Mouse (Mus musculus) 3T3-L1 (cell line): Measurements from ENCODE around the gene Amn1.
"Not testable (repeated sequence)": the region's sequence is repeated elsewhere in the genome, so short reads cannot be mapped to it uniquely, and the experiment has no call there.

ENCODE experiments used
- DNase-seq: peaks from one replicate; pipeline ENCODE4 v3.0.0-alpha.2; 2015; ENCODE audit warnings: low read depth, low spot score

Gene Amn1

DNA sequence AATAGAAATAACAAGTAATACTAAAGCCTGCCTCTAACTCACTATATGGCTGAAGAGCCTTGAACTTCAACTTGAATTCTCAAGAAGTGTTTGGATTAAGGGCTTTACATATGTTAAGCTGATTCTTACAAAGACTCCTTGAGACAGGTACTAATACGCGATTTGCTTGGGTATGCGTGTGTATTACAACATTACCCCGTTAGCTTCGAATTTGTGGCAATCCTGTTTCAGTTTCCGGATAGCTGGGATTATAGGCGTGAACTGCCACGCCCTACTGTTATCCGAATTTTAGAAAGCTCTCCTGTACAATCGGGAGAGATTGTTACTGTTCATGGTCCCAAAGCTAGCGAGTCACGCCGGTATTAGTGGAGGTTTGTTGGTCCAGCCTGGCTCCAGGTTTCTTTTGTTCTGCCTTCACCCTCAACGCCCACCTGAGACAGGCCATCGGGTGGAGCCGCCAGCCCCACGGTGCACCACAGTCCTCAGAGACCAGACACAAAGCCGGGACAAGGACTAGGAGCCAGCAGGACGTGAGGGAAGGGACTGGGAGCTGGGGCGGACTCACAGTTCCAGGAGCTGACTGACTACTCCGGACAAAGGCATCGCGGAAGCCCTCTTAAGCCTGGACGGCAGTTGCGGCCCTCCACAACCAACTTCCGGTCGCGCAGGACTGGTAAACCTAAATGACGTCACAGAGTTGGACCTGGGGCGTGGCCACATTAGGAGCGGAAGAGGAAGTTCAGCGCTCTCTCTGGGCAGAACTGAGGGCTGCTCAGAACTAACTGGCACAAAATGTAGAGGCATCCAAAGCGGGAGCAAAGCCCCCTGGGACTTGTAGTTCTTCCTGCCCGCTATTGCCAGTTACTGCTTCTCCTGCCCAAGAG, at the start of gene Amn1:
Amn1 (minus strand) TSS at position 672 of the 884 bp plus-strand sequence.
- DNase-seq, result peak; percentile 100

DNA sequence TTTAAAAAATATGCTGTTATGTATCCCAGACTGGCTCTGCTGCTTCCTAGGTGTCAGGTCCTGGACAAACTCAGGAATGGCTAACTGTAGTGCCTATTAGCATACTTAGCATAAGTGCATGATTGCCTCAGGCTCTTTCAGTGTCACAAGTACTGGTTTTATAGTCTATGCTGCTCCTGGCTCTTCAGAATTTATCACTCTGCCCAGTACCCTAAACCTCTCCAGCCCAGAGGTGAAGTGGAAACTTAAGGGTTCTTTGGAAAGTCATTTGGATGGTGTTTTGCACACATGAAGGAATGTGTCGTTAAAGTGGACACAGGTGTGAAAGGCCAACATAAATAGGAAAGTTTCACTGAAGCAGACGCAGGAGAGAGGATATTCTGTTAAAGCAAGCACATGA, 48.3 kb upstream of the Amn1 start:
- DNase-seq, result no peak

DNA sequence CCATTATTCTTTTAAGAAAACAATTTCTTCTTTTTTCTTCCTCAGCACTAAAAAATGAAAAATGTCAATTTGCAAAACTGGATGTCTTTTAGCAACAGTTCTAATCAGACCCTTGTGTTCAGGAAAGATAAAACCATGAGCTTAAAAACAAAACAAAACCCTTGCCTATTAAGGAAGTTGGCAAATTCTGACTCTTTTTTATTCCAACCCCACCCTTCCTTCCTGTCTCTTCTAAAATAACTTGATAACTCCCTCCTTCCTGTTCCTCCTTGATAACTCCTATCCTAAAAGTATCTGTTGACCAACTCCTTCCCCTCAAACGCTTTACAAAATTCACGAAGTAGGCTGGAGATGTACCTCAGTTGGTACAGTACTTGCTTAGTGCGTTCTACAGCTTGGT, 45.4 kb upstream of the Amn1 start:
- DNase-seq, result no peak

DNA sequence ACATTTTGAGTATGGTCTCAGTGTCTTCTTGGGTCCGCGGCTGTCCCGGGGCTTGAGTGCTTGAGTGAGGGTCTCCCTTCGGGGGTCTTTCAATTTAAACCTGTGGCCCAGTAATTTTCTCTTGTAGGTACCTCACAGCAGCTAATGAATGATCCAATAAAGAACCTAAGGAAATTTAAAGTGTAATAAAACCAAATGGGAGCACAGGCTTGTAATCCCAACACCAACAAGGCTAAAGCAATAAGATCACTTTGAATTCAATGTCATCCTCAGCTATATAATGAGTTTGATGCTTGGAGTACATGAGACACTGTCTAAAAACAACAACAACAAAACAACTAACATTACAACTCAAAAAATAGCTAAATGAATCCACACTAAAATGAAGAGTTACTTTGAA, 36.2 kb upstream of the Amn1 start:
- no peak for DNase-seq

DNA sequence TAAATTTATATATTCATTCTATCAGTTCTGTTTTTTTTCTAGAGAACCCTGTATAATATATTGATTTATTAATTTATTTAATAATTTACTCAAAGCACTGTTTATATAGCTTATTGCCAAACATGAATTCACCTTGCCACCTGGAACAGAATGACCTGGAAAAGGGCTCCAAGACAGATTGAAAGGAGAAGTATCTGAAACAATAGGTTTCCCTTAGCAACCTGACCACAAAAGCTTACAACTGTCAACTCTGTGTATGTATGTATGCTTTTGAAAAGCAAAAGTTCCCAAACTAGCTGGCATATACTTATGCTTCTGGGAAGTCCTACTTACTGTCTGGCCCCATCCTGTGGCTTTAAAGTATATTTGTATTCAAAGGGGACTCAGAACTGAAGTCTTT, 32.8 kb upstream of the Amn1 start:
- no peak for DNase-seq

DNA sequence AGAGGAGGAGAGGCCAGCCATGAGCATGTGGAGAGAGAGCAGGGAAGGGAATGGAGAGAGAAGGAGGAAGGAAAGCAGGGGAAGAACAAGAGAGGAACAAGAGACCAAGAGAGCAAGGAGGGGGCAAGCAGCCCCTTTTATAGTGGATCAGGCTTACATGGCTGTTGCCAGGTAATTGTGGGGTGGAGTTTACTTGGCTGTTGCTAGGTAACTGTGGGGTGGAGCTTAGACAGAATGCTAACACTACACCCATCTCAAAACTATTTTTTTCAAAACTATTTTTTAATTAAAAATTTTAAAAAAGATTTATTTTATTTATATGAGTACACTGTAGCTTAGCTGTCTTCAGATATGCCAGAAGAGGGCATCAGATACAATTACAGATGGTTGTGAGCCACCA, 10.1 kb upstream of the Amn1 start:
- no peak for DNase-seq

DNA sequence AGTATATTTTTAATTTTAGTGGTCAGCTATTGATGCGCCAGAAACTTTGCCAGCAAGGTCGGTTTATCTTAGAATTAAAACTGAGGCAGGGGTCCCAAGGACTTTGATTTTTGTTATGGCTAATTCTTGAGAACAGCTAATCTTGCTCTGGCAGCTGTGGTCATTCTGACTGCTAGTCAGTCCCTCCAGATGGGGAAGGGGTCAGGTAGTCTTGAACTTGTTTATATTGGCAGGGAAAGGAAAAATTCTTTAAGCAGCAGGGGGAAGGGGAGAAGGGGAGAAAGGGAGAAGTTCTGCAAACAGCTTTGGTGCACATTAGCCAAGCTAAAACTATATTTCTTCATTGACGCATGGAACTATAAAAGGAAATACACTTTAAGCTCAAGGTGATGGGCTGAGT, 8.6 kb upstream of the Amn1 start:
- no peak for DNase-seq

DNA sequence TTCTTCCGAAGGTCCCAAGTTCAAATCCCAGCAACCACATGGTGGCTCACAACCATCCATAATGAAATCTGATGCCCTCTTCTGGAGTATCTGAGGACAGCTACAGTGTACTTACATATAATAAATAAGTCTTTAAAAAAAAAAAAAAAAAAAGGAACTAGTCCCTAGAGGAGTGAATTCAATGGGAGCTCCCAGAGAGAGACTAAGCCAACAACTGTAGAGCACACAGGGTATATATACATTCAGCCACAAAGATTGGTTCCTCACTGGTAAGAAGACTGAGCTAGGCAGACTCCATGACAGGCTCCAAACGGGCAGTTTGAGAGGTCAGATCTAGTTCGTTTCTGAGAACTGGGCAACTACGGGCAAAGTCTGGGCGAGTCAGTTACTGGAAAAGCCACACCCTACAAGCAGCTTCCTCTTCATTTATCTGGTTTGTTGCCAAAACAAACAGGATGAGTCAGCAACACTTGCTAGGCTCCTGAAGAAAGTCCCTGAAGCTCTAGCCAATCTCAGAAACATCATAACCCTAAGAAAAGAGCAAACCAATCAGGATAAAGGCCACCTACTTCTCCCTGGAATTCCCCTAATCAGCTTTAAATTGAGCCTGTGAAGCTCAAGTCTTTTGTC, 4.9 kb upstream of the Amn1 start:
- DNase-seq, result peak; percentile 100

DNA sequence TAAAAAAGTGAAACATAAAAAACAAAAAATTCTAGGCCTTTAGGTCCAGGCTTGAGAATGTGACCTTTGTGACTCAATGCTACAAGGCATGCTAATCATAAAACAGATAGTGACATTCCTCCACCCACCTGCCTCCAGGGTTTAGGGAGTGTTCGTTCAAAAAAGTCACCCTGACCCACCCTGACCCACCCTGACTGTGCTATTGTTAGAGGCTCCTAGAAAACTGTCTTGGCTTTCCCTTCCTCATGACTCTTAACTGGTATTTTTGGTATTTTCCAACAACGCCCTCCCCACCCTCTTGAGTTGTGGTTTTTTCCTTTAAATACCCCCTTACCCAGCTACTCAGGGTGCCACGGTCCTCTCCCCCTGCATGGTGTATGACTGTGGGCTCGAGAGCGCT, 3.4 kb upstream of the Amn1 start:
- DNase-seq, result not testable (repeated sequence)

DNA sequence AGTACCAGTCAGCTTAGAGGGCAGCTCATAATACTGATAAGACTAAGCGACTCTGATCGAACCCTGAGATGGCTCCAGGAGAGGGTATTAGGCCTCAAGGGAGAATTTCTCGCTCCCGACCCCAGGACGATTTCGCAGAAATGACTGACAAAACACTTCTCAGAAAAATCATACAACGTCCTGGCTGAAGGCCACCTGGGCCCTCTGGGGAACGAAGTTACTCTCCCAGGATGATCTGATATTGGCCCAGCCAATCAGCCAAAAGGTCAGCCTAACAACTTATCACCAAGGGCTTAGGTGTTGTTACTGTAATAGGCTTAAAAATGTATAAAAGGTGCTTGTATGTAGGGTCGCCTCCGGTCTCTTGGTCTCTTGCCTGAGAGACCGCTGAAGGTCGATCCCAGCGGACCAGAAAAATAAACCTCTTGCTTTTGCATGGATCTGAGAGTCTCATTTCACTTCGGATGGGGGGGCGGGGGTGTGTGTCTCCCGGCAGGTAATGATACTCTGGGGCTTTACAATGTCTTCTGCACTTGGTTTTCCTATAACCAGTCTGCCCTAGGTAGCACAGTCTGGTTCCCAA, 919 bp upstream of the Amn1 start:
- no peak for DNase-seq

DNA sequence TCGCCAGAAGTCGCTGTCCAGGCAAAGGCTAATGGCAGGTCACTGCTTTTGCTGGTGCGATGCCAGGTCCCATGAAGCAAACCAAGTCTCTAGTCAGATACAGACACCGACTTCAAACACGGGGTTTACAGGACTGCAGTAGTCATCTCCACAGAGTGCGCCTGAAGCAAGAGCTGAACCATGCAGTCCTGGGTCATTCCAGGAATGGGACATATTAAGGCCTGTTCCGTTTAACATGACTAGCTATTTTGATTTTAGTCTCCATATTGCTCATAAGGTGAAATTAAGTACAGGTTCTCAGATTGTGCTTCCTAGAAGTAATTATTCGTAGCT, 379 bp upstream of the Amn1 start:
- DNase-seq, result no peak

DNA sequence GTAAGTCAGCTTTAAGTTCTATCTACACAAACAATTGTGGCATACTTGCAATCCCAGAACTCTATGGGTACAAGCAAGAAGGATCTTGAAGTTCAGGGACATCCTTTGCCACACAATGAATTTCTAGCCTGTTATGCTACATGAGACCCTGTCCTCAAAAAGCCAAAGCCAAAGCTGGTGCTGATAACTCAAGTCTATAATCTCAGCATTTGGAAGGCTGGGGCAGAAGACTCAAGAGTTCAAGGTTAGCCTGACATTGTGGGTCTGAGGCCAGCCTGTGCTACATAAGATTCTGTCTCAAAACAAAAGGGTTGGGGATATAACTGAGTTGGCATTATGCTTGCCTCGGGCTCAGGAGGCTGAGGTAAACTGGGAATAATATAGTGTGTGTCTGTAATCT, 1.1 kb downstream of the Amn1 start:
- no peak for DNase-seq

DNA sequence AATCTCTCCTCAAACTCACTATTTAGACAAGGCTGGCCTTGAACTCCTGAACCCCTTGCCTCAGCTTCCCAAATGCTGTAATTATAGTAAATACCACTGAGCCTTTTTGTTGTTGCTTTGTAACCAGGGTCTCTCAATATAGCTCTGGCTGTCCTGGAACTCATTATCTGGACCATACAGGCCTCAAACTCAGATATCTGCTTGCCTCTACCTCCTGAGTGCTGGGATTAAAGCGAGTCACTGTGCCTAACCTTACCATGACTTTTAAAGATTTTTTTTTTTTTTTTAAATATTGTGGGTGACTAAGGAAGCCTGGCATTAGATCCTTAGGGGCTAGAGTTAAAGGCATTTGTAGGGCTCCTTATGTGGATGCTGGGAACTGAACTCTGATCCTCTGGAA, 4.5 kb downstream of the Amn1 start:
- no peak for DNase-seq

DNA sequence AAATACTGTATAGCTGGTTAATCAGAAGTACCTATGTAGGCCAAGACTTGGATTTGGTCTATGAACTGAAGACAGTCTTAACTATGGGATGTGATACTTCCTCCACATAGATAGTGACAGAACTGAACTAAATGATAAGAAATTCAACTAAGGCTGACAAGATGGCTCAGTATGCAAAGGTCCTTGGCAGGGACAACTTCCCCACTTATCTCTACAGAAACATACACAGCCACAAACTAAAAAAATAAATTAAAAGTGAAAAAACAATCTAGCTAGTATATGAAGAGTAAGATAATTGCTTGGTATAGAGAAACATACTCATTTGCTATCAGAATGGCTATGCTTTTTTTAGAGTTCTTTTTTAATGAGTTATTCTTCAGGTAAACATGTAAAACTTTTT, 9.4 kb downstream of the Amn1 start:
- no peak for DNase-seq

DNA sequence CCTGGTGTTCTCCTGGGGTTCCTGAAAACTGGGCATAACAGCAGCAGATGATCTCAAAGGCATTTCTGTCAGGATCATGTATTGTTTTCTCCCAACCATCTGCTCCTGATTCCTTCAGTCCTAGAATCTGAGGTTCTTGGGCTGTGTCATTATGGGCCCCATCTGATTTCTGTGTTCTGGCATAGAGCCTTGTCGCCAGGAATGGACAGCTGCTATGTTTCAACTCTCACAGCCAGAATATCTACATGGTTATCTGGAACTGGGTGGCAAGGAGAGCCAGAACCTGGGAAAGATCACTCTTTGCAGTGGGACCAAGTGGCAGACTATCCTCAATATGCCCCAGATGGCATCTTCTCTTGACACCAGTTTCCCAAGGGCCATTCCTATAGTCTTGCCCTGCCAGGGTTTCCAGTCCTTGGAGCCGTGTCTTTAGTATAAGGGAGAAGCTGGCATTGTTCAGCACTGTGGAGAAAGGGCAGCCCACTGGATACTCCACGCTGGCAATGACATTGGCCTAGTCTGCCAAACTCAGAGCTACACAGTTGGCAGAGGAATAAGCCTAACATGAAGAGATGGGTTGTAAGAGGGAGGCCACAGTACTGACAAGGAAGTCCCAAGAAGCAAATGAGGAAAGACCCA, 13.5 kb downstream of the Amn1 start:
- no peak for DNase-seq

DNA sequence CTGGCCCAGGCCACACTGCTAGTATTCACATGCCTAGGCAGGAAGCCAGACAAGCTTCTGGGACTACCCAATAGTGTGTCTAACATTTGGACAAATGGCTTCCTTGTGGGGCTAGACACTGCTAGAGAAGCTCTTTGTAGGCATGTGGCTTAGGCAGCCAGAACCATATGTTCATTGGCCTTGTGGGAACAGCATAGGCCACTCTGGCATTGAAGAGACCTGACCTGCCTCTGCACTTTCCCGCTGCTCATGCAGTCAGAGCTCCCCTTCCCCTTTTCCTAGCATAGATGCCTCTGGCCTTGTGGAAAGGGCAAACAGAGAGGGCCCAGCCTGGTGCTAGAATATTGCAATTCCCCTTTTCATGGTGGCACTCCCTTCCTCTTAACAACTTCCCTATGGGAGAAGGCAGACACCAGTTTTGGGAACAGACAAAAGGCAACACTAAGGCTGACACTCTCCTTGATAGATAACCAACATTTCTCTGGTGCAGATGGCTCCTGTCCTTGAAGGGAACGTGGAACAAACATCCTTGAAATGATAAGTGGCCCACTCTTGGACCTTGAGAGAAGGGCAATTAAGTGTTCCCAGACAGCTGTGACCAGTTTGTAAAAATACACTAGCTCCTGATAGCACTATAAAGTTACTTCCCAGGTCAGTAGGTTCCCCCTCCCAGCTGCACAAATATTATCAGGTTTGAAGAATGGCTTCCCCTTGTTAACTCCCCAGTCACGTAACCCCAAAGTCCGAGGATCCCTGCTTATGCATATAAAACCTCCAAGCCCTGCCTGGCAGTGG, 14.5 kb downstream of the Amn1 start:
- no peak for DNase-seq

DNA sequence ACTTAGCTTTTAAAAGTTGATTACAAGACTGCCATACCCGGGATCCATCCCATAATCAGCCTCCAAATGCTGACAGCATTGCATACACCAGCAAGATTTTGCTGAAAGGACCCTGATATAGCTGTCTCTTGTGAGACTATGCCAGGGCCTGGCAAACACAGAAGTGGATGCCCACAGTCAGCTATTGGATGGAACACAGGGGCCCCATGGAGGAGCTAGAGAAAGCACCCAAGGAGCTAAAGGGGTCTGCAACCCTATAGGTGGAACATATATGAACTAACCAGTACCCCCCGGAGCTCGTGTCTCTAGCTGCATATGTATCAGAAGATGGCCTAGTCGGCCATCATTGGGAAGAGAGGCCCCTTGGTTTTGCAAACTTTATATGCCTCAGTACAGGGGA, 18.5 kb downstream of the Amn1 start:
- DNase-seq, result not testable (repeated sequence)

DNA sequence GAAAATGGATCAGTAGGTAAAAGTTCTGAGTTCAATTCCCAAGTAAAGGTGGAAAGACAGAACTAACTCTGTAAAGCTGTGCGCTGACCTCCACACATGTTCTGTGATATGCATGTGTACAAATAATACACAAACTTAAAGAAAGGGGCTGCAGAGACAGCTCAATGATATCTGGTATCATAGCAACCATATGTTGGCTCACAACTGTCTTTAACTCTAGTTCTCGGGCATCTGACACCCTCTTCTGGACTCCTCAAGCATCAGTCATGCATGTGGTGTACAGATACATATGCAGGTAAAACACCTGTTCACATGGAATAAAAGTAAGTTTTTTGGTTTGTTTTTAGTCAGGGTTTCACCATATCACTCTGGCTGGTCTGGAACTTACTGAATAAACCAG, 20.1 kb downstream of the Amn1 start:
- no peak for DNase-seq

DNA sequence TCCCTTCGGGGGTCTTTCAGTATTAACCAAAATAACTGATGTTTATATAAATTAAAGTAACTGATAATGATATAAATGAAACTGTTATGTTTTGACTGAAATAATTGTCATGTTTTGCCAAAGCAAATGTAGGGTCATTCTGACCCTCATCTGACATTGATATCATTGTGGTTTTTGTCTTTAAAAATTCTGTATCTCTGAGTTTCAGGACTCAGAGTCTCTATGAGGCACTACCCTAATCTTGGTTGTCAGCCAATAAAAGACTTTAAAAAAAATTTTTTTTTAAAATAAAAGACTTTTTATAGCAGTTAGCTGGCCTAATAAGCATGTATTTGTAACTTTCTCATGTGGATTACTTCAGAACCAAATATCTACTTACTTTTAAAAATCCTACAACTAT, 20.8 kb downstream of the Amn1 start:
- no peak for DNase-seq

DNA sequence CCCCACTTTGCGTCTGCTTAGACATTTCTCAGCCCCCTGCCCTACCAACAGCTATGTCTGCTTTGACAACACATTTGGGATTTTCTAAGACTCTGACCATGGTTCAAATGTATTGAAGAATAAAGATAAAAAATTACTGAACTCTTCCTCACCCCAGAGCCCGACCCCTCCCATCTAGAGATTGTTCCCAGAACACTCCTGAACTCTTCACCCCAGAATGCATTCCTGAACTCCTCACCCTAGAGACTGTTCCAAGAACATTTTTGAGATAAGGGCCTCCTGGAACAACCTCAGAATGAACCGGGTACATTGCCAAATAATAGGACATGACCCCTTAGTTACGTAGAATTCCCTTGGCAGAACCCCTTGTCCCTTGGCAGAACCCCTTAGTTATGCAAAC, 21.5 kb downstream of the Amn1 start:
- not testable (repeated sequence) for DNase-seq

DNA sequence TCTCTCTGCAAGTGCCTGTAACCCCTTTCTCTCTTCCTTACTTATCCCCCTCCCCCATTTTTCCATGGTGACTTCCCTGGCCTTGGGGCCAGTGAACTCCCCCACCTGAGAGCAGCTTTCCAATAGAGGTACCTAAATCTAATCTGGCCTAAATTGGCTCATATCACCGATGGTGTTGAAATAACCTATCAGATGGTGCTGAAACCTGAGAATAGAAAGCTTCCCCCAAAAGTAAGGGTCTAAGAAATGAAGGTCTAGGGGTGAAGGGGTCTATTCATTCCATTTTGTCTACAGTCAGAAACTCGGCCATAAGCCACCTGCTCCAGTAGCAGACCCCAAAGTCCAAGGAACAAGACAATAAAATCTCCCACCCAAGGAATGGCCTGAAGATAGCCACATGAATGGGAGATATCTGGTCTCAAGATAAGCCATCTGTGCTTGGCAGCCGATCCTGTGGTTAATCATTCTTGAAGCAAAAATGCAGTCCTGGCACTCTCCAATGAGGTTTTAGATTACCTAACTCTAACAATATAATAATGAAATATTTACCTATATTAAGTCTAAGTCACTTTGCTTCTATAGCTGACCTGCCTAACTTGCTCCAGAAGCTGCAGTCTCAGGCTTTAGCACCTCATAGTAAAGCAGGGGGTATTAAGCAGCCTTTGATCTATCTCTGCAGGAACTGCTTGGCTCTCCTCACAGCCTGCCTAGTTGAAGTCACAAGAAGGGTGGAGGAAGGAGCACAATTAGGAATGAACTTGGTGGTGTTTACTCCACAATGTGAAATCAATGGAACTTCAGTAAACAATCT, 33.3 kb downstream of the Amn1 start:
- peak; percentile 46 for DNase-seq
